Mouse (Mus musculus): Measurements from ENCODE around the gene Nrxn1. TPM values are rescaled to one million over a fixed set of nuclear protein-coding genes. Genes with fewer than 3 reads are reported as not detected.

Gene Nrxn1
- polyA plus RNA-seq (2014; fragmentation: Nextera tagmentation; extraction: Ambion mirVana) = 1.4 and 2.1 TPM in 2 replicates

DNA sequence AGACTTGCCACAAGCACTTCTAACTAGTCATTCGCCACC, at the start of gene Nrxn1:
Gene Nrxn1, minus strand, starts transcription at position 30 of the 39 bp plus-strand sequence.
- Histone ChIP-seq H3K36me3 (ENCODE audit: insufficient read depth) (no peaks in the 10 kb centered on the region), H3K27me3 (ENCODE audit: insufficient read depth, low read length) (no peaks in the 10 kb centered on the region), H3K4me3 (ENCODE audit: low read depth, low read length) (no peak within 1 kb of the TSS; the same call in 1 of the 2 replicates), H3K9me3 (ENCODE audit: low read depth, low read length) (peaks cover 8% of the 10 kb centered on the region; the same call in 1 of the 2 replicates), H3K9ac (no peak within 1 kb of the TSS), H3K27ac (ENCODE audit: low read depth) (no peak within 1 kb of the TSS), H3K4me1 (ENCODE audit: insufficient read depth) (no peaks in the 10 kb centered on the region), H3K4me2 (peak within 1 kb of the TSS; percentile 37; the same call in 1 of the 2 replicates)
- ATAC-seq (ENCODE audit: insufficient read depth) (no peak), DNase-seq (no peak)
- 0% methylated on average over 1 of the region's 1 CpGs for WGBS
- TF ChIP-seq CTCF (IDR thresholded peaks at IDR 0.05; ENCODE audit: low read depth) = no peak

DNA sequence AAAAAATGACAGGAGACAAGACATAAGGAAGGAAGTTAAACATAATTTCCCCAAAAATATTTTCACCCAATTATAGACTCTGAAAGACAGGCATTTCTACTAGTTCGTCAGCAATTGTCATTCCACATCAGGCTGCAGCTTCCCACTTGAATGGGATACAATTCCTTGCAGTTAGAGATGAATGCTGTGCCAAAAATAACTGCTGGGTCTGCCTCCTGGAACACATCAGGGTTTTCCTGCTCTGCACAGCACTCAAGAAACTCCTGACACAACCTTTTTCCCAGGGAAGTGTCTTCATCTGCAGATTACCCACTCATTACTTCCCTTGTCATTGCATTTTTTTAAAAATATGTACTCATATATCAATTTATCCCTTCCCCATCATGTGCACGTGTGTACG, 44.0 kb upstream of the Nrxn1 start:
- DNase-seq (peak; percentile 18), ATAC-seq (ENCODE audit: insufficient read depth) (no peak; the same call in 1 of the 2 replicates)
- 63% methylated on average over 3 of the region's 3 CpGs for WGBS
- H3K27ac ChIP-seq (ENCODE audit: low read depth) = no peak overlapping the region
- TF ChIP-seq CTCF (IDR thresholded peaks at IDR 0.05; ENCODE audit: low read depth) = no peak
- H3K4me3 ChIP-seq (ENCODE audit: low read depth, low read length) = no peak overlapping the region
- no peaks in the 10 kb centered on the region for H3K4me1 ChIP-seq (ENCODE audit: insufficient read depth)
- no peaks in the 10 kb centered on the region for H3K36me3 ChIP-seq (ENCODE audit: insufficient read depth)
- H3K27me3 ChIP-seq (ENCODE audit: insufficient read depth, low read length) = no peaks in the 10 kb centered on the region
- no peak overlapping the region for H3K4me2 ChIP-seq
- H3K9ac ChIP-seq = no peak overlapping the region
- H3K9me3 ChIP-seq (ENCODE audit: low read depth, low read length) = no peaks in the 10 kb centered on the region

DNA sequence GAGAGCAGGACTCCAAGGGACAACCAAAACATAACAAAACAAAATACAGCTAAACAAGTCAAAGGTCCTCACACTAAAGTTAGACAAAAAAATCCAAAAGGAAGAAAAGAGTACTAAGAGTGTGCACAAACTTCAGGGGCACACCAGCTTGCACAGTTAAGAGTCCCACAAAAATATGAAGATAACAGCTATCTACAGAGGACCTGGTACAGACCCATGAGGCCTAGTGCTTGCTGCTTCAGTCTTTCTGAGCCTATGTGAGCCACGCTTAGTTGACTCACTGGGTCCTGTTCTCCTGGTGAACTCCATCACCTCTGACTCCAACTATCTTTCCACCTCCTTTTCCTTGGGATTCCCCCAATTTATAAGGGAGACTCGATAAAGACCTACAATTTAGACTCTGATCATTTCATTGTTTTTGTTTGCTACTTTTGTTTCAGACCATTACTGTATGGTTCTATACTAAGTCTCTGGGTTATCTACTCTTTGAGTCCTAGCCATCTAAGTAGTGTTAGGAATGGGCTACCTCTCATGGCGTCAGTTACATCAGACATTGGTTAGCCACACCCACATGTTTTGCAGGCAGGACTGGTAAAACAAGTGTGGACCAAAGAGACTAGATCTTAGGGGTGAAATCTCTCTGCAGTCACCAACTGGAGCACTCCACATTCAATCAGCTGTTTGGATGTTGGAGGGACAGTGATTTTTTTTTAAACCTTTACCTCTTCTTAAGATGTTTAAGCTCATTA, 20.2 kb upstream of the Nrxn1 start:
- H3K36me3 ChIP-seq (ENCODE audit: insufficient read depth) = no peaks in the 10 kb centered on the region
- no peak overlapping the region for H3K9ac ChIP-seq
- no peak overlapping the region for H3K27ac ChIP-seq (ENCODE audit: low read depth)
- no peak for DNase-seq
- no peak for TF ChIP-seq CTCF (IDR thresholded peaks at IDR 0.05; ENCODE audit: low read depth)
- no peak for ATAC-seq (ENCODE audit: insufficient read depth)
- WGBS = 79% methylated on average over 3 of the region's 3 CpGs
- no peak overlapping the region for H3K4me3 ChIP-seq (ENCODE audit: low read depth, low read length)
- no peaks in the 10 kb centered on the region for H3K27me3 ChIP-seq (ENCODE audit: insufficient read depth, low read length)
- H3K9me3 ChIP-seq (ENCODE audit: low read depth, low read length) = no peaks in the 10 kb centered on the region
- H3K4me1 ChIP-seq (ENCODE audit: insufficient read depth) = no peaks in the 10 kb centered on the region
- H3K4me2 ChIP-seq = no peak overlapping the region

DNA sequence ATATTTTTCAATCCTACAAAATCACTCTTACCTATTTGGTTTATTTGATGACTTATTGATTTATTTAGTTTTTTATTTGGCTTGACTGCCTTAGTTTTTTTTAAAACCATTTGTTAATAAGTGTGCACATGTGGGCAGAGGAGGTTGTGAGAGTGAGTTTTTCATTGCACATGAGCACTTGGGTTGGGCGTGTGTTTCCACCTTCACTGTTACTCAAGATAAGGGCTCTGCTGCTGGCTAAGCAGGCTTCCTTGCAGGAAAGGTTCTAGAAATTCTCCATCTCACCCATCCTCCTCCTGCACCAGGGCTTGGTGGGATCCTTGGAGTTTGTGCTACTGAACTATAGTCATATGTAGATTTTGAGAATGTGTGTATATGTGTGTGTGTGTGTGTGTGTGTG, 19.2 kb upstream of the Nrxn1 start:
- no peak overlapping the region for H3K9ac ChIP-seq
- ATAC-seq (ENCODE audit: insufficient read depth) (no peak), DNase-seq (no peak)
- H3K4me1 ChIP-seq (ENCODE audit: insufficient read depth) = no peaks in the 10 kb centered on the region
- no peaks in the 10 kb centered on the region for H3K9me3 ChIP-seq (ENCODE audit: low read depth, low read length)
- H3K27ac ChIP-seq (ENCODE audit: low read depth) = no peak overlapping the region
- no peaks in the 10 kb centered on the region for H3K27me3 ChIP-seq (ENCODE audit: insufficient read depth, low read length)
- H3K36me3 ChIP-seq (ENCODE audit: insufficient read depth) = no peaks in the 10 kb centered on the region
- H3K4me2 ChIP-seq = no peak overlapping the region
- TF ChIP-seq CTCF (IDR thresholded peaks at IDR 0.05; ENCODE audit: low read depth) = no peak
- no peak overlapping the region for H3K4me3 ChIP-seq (ENCODE audit: low read depth, low read length)
- WGBS = 93% methylated on average over 1 of the region's 1 CpGs

DNA sequence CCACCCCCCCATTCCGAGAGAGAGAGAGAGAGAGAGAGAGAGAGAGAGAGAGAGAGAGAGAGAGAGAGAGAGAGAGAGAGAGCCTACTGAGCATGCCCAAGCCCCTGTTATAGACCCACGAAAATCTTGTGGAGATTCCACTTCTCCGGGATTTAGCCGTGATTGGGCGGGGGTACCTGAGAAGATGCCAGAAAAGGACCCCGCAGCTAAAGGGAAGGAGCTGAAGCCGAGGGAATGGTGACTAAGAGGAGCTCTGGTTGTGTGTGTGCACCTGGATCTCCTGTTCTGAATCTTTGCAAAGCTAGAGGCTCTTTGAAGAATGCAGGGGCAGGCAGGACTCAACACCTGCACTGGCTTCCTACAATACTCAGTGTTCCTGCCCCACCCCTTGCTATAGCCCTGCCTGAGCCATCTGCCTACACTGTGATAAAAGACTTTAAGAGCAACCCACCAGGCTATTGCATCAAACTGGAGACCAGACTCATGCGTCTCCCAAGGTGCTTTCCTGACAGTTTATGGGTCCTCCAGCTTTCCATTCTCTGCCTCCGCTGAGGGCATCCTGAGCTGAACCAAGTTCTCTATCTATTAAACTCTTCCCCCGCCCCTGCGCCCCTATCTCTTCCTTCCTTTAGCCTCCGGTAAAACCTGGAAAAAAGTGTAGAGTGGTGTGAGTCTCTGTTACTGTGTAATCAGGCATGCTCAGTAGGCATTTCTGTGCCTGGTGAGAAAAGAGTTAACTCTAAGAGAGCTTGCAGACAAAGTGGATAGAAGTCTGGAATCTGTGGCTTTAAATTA, 407 bp upstream of the Nrxn1 start:
- peaks cover 5% of the 10 kb centered on the region; the same call in 1 of the 2 replicates for H3K9me3 ChIP-seq (ENCODE audit: low read depth, low read length)
- H3K27me3 ChIP-seq (ENCODE audit: insufficient read depth, low read length) = no peaks in the 10 kb centered on the region
- ATAC-seq (ENCODE audit: insufficient read depth) (no peak; the same call in 1 of the 2 replicates), DNase-seq (no peak)
- no peak overlapping the region for H3K4me3 ChIP-seq (ENCODE audit: low read depth, low read length)
- H3K4me1 ChIP-seq (ENCODE audit: insufficient read depth) = no peaks in the 10 kb centered on the region
- no peak for TF ChIP-seq CTCF (IDR thresholded peaks at IDR 0.05; ENCODE audit: low read depth)
- H3K9ac ChIP-seq = no peak overlapping the region
- no peak overlapping the region for H3K27ac ChIP-seq (ENCODE audit: low read depth)
- H3K36me3 ChIP-seq (ENCODE audit: insufficient read depth) = no peaks in the 10 kb centered on the region
- WGBS = 32% methylated on average over 12 of the region's 12 CpGs
- no peak overlapping the region for H3K4me2 ChIP-seq

DNA sequence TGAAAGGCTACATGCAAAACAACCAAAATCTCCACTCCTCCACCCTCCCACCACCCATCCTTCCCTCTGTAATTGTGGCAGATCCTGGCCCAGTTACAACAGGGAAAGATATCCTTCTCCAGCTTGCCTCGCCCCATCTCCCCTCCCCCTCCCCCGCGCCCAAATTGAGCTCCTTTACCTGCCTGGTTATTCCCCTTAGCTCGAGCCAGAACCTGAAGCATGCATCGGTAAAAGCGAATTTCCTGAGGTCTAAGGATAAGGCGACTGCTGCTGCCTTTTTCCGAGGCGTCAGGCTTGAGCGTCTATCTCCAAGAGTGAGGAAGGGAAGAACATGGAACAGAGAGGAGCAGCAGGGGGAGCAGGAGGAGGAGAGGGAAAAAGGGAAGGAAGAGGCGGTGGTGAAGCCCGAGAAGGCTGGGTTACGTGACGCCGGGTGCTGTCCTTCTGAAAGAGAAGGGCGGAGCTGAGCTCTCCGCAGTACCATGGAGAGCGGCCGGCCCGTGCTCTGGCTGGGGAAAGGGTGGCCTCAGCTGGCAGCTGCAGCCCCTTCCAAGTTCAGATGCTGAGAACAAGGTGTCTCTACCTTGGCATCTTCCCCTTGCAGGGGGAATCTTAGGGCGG, 340 bp downstream of the Nrxn1 start:
- H3K4me1 ChIP-seq (ENCODE audit: insufficient read depth) = no peaks in the 10 kb centered on the region
- TF ChIP-seq CTCF (IDR thresholded peaks at IDR 0.05; ENCODE audit: low read depth) = peak; percentile 38
- no peaks in the 10 kb centered on the region for H3K27me3 ChIP-seq (ENCODE audit: insufficient read depth, low read length)
- no peak overlapping the region for H3K27ac ChIP-seq (ENCODE audit: low read depth)
- no peak overlapping the region for H3K9ac ChIP-seq
- peak; percentile 86 for DNase-seq
- H3K9me3 ChIP-seq (ENCODE audit: low read depth, low read length) = peaks cover 8% of the 10 kb centered on the region; the same call in 1 of the 2 replicates
- peak overlapping the region; percentile 37; the same call in 1 of the 2 replicates for H3K4me2 ChIP-seq
- ATAC-seq (ENCODE audit: insufficient read depth) = peak; percentile 98
- 2% methylated on average over 21 of the region's 21 CpGs for WGBS
- no peak overlapping the region; the same call in 1 of the 2 replicates for H3K4me3 ChIP-seq (ENCODE audit: low read depth, low read length)
- H3K36me3 ChIP-seq (ENCODE audit: insufficient read depth) = no peaks in the 10 kb centered on the region

DNA sequence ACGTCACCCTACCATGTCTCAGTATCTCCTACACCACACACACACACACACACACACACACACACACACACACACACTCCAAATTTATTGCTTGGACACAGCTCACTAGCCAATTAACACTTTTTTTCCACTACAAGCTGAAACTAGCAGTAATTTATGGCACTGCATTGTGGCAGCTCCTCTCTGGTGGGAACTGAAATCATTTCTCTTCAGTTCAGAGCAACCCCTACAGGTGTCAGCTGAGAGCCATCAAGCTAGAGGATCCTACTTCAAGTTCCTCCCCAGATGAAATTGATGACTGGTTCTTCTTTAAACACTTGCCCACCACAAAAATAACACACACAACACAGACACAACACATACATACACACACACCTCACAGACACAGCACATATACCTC, 2.2 kb downstream of the Nrxn1 start:
- no peak overlapping the region for H3K9ac ChIP-seq
- ATAC-seq (ENCODE audit: insufficient read depth) = no peak
- WGBS = 82% methylated on average over 1 of the region's 1 CpGs
- no peak for DNase-seq
- no peak overlapping the region for H3K4me2 ChIP-seq
- H3K4me1 ChIP-seq (ENCODE audit: insufficient read depth) = no peaks in the 10 kb centered on the region
- no peak for TF ChIP-seq CTCF (IDR thresholded peaks at IDR 0.05; ENCODE audit: low read depth)
- peaks cover 8% of the 10 kb centered on the region; the same call in 1 of the 2 replicates for H3K9me3 ChIP-seq (ENCODE audit: low read depth, low read length)
- H3K4me3 ChIP-seq (ENCODE audit: low read depth, low read length) = no peak overlapping the region
- H3K27ac ChIP-seq (ENCODE audit: low read depth) = no peak overlapping the region
- no peaks in the 10 kb centered on the region for H3K36me3 ChIP-seq (ENCODE audit: insufficient read depth)
- H3K27me3 ChIP-seq (ENCODE audit: insufficient read depth, low read length) = no peaks in the 10 kb centered on the region
